Mouse (Mus musculus) cerebellum, adult 2 months (tissue): ENCODE measurements at regions not wholly inside any gene's neighbourhood (a gene's known extent, or its start where the extent isn't known, plus 50 kb on each side); places are given as distances from the start of the nearest gene placed in this dataset.

Source experiments
- DNase-seq, 2 experiments: peaks; one replicate each; pipeline ENCODE4 v3.0.0; 2021
- H3K27ac ChIP-seq: fragments of 200-500 bp; 2 replicates; pipeline ENCODE4 v1.5.1; 2012; ENCODE audit warnings: low read length, control low read depth, inconsistent platforms; ENCODE audit not compliant: insufficient read depth
- H3K27me3 ChIP-seq: fragments of 200-500 bp; 2 replicates; pipeline ENCODE4 v1.6.1; 2012; ENCODE audit warnings: inconsistent platforms, mild to moderate bottlenecking, low read length, moderate library complexity; ENCODE audit not compliant: control insufficient read depth, insufficient read depth
- H3K4me1 ChIP-seq: fragments of 200-500 bp; 2 replicates; pipeline ENCODE4 v1.6.1; 2011; ENCODE audit warnings: low read length; ENCODE audit not compliant: control insufficient read depth, insufficient read depth
- H3K4me3 ChIP-seq: fragments of 200-500 bp; replicated peaks from 2 replicates; pipeline ENCODE3; 2011; ENCODE audit warnings: mild to moderate bottlenecking, low read depth, low read length, control low read depth; ENCODE audit not compliant: insufficient read depth
- CTCF ChIP-seq: fragments of 200-500 bp; IDR thresholded peaks from 2 replicates; pipeline ENCODE4 v1.5.1; 2011; ENCODE audit warnings: low read depth, mild to moderate bottlenecking, control low read depth, low read length, moderate library complexity, borderline replicate concordance; ENCODE audit not compliant: insufficient read depth
- POLR2A ChIP-seq: fragments of 200-500 bp; IDR thresholded peaks from 2 replicates; pipeline ENCODE4 v1.6.1; 2011; ENCODE audit warnings: low read length, control low read depth, borderline replicate concordance; ENCODE audit not compliant: insufficient read depth
- WGBS: fragments of 180-500 bp; shearing (Covaris S2); methylation state at CpG from one replicate; pipeline ENCODE4 v1.1.7; 2018; 5-methylcytosine and 5-hydroxymethylcytosine counted together

GRCm38 (mm10) chr5:119360351-119360750, 310.1 kb upstream of the Tbx3 start:
- WGBS, result 93% methylated on average over 2 of the region's 2 CpGs
- DNase-seq, result no peak
- no peaks in the 10 kb centered on the region for H3K4me1 ChIP-seq
- TF ChIP-seq CTCF (no peak), POLR2A (no peak)
- H3K27me3 ChIP-seq, result no peaks in the 10 kb centered on the region
- H3K27ac ChIP-seq, result no peak overlapping the region
- no peak overlapping the region for H3K4me3 ChIP-seq

- no peak overlapping the region for H3K4me3 ChIP-seq
- no peak for TF ChIP-seq POLR2A
- TF ChIP-seq CTCF, result no peak
- no peaks in the 10 kb centered on the region for H3K4me1 ChIP-seq
- 71% methylated on average over 6 of the region's 6 CpGs for WGBS
- no peak overlapping the region for H3K27ac ChIP-seq
- no peak for DNase-seq
- H3K27me3 ChIP-seq, result no peaks in the 10 kb centered on the region
Observed at GRCm38 (mm10) chr5:119361406-119362044, 308.9 kb upstream of the Tbx3 start.

GRCm38 (mm10) chr5:119362452-119362851, 308.0 kb upstream of the Tbx3 start:
- no peak for DNase-seq
- H3K4me1 ChIP-seq, result no peaks in the 10 kb centered on the region
- no peak overlapping the region for H3K27ac ChIP-seq
- no peak for TF ChIP-seq POLR2A
- no peak for TF ChIP-seq CTCF
- WGBS, result 80% methylated on average over 12 of the region's 12 CpGs
- no peaks in the 10 kb centered on the region for H3K27me3 ChIP-seq
- H3K4me3 ChIP-seq, result no peak overlapping the region

- DNase-seq, result no peak
- Histone ChIP-seq H3K27me3 (no peaks in the 10 kb centered on the region), H3K4me1 (no peaks in the 10 kb centered on the region), H3K4me3 (no peak overlapping the region), H3K27ac (no peak overlapping the region)
- WGBS, result 76% methylated on average over 4 of the region's 4 CpGs
- TF ChIP-seq CTCF (no peak), POLR2A (no peak)
Observed at GRCm38 (mm10) chr5:119364250-119364649, 306.2 kb upstream of the Tbx3 start.

- Histone ChIP-seq H3K4me3 (no peak overlapping the region), H3K27ac (no peak overlapping the region), H3K4me1 (no peaks in the 10 kb centered on the region), H3K27me3 (no peaks in the 10 kb centered on the region)
- no peak for DNase-seq
- TF ChIP-seq CTCF, result no peak
- no peak for TF ChIP-seq POLR2A
- 83% methylated on average over 6 of the region's 6 CpGs for WGBS
Observed at GRCm38 (mm10) chr5:119365157-119365556, 305.3 kb upstream of the Tbx3 start.

GRCm38 (mm10) chr5:119366296-119366695, 304.2 kb upstream of the Tbx3 start:
- no peaks in the 10 kb centered on the region for H3K27me3 ChIP-seq
- TF ChIP-seq CTCF, result no peak
- no peak for TF ChIP-seq POLR2A
- 50% methylated on average over 5 of the region's 5 CpGs for WGBS
- no peaks in the 10 kb centered on the region for H3K4me1 ChIP-seq
- no peak overlapping the region for H3K27ac ChIP-seq
- DNase-seq, result no peak
- H3K4me3 ChIP-seq, result no peak overlapping the region

- Histone ChIP-seq H3K4me1 (no peaks in the 10 kb centered on the region), H3K27ac (no peak overlapping the region), H3K27me3 (no peaks in the 10 kb centered on the region), H3K4me3 (no peak overlapping the region)
- no peak for DNase-seq
- WGBS, result 72% methylated on average over 12 of the region's 12 CpGs
- TF ChIP-seq POLR2A, result no peak
- TF ChIP-seq CTCF, result no peak
Observed at GRCm38 (mm10) chr5:119370481-119370880, 300.0 kb upstream of the Tbx3 start.

- TF ChIP-seq CTCF (no peak), POLR2A (no peak)
- 10% methylated on average over 16 of the region's 16 CpGs for WGBS
- Histone ChIP-seq H3K4me1 (no peaks in the 10 kb centered on the region), H3K4me3 (no peak overlapping the region), H3K27ac (no peak overlapping the region), H3K27me3 (no peaks in the 10 kb centered on the region)
- DNase-seq, result no peak
Observed at GRCm38 (mm10) chr5:119370931-119371330, 299.5 kb upstream of the Tbx3 start.
